Mouse (Mus musculus) cerebellum, adult 8-10 months (tissue): Measurements from ENCODE around the gene Zfp800.
A peak's percentile ranks its signal among the peaks of the same experiment; 100 is the strongest.

ENCODE experiments used
- DNase-seq: peaks from one replicate; pipeline ENCODE4 v3.0.0; 2022

Gene Zfp800

DNA sequence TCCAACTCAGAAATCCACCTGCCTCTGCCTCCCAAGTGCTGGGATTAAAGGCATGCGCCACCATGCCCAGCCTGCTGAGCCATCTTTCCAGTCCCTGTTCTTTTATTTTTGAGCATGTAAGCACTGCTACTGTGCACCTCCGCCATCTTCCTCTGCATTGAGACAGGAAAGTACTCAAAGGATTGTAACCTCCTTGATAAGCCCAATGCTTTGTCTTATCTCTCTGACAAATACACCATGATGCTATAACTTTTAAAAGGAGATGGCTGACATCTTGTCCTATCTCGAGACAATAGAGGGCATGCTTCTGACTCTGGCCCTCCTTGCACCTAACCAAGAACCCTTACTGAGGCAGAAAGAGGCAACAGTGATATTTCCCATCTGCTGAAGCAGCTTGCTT is 88.9 kb downstream of the Zfp800 start:
- no peak for DNase-seq

DNA sequence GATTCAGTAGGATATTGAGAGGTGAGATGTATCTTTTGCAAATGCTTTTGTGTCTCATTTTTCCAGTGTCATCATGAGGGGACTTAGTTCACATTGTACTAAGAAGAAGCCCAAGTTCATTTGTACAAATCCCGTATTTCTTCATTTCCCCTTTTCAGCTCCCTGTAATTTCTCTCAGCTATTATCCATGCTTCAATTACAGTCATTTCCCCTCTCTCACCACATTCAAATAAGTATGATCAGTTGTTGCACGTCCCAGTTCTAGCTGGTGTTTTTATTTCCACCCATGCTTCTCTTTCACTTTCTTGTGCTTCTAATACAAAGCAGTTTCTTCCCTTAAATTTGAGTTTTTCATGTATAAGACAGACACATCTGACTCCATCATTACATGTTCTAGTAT is 91.1 kb downstream of the Zfp800 start:
- no peak for DNase-seq

GRCm38 (mm10) chr6:28296306-28296705 is 101.5 kb downstream of the Zfp800 start:
- DNase-seq: no peak

- no peak for DNase-seq
These were observed 102.2 kb downstream of the Zfp800 start for GRCm38 (mm10) chr6:28295581-28295980.

DNA sequence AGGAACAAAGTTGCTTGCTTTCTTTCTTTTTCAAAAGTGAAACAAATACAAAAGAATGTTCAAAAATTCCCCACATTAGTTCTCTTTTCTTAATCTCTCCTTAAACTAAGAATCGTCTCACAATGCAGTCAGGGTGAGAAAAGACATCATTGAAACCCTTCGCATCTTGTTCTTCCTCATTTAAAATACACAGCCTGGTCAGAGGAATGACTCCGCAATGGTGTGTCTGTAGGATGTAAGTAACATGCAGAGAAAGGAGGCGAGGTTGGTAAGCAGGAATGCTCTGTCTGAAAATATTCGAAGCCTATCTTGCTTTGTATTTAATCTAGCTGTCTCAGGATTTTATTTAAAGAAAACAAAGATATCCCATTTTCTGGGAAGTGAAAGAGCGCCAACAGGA is 105.0 kb downstream of the Zfp800 start:
- no peak for DNase-seq

GRCm38 (mm10) chr6:28279886-28280285 is 117.9 kb downstream of the Zfp800 start:
- DNase-seq: peak; percentile 7

DNA sequence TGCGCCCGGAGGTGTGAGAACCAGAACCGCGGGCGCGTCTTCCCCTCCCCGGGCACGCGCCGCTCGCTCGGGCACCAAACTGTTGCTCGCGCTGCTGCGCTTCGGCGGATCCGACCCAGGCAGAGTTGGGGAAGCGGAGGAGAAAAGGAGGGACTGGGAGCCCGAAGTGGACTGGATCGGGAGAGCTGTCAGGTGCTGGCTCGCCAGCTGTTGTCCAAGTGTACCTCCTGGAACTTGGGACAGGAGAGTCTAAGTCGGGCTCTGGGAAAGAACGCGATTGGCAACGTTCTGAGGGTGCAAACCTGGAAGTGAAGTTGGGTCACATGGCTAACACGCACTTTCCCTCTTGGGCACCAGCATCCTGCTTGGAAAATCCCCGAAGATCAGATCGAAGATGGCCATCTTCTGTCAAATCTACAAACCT is 135.6 kb downstream of the Zfp800 start:
- DNase-seq: no peak

GRCm38 (mm10) chr6:28261307-28262197 is 136.3 kb downstream of the Zfp800 start:
- DNase-seq: peak; percentile 87

GRCm38 (mm10) chr6:28260425-28261191 is 137.2 kb downstream of the Zfp800 start:
- peak; percentile 21 for DNase-seq

GRCm38 (mm10) chr6:28259750-28260149 is 138.1 kb downstream of the Zfp800 start:
- DNase-seq: no peak

GRCm38 (mm10) chr6:28258440-28258839 is 139.4 kb downstream of the Zfp800 start:
- DNase-seq: no peak

DNA sequence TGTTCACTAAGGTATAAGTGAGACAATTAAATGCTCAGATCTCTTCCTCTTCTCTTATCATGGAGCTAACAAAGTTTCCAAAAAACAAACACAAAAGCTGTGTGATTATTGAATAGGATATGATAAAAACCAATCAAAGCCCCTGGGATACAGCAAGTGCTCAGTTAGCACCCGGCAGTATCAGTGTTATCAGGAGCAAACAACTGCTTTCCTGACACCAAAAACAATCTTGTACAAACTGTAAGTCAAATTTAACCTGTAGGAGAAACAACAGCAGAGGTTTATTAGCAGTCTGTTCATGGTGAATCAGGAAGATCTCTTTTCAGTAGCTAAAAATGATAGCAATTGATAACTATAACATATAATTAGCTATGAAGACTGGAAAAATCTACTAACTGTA is 140.0 kb downstream of the Zfp800 start:
- no peak for DNase-seq

- DNase-seq: no peak
These were observed 145.0 kb downstream of the Zfp800 start for GRCm38 (mm10) chr6:28252790-28253189.

DNA sequence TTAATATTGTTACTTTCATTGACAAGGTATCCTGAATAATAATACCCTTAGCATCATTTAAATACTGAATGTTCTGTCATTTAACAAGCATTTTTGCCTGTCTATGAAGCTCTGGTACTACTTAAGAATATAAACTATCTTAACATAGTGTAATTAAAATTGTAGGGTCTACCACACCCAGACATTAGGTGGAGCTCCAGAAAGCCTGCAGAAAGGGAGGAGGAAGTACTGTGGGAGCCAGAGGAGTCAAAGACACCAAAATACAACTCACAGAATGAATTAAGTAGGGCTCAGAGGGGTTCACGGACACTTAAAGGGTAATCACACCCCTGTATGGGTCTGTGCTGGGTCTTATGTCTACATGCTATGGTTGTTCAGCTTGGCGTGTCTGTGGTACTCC is 149.6 kb downstream of the Zfp800 start:
- DNase-seq: no peak

GRCm38 (mm10) chr6:28232618-28233361 is 165.0 kb downstream of the Zfp800 start:
- no peak for DNase-seq

DNA sequence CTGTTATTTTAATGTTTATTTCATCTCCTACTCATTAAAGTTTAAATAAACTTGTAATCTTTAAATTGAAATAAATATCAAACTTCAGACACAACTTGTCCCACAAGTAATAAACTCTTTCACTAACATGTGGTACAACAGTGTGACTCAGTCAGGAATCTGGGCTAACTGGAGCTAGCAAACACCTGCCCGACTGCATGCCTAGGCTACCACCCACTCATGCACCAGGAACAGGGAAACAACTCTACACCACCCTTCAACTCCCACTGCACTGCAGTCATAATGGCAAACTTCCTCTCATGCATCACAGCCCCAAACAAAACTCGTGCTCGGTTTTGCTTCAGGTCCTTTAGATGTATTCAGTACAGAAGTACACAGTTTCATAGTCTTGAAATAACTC is 169.7 kb downstream of the Zfp800 start:
- no peak for DNase-seq

GRCm38 (mm10) chr6:28221017-28221416 is 176.8 kb downstream of the Zfp800 start:
- no peak for DNase-seq

DNA sequence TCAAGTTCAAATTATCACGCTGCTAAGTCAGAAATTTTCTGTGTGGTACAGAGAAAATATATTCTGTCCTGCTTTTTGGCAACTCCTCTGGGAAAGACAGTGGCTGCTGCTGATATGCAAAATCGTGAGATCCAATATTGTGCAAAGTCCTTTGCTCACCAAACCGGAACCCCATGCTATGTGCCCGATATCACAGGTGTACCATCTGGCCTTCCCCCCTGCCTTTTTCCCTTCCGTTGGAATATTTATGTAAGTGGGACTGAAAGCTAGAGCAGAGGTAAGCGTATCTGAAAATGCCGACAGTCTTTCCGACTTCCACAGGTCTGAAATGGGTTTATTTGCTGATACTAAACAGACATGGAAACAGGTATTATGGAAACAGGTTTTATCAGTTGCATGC is 179.4 kb downstream of the Zfp800 start:
- DNase-seq: peak; percentile 43

DNA sequence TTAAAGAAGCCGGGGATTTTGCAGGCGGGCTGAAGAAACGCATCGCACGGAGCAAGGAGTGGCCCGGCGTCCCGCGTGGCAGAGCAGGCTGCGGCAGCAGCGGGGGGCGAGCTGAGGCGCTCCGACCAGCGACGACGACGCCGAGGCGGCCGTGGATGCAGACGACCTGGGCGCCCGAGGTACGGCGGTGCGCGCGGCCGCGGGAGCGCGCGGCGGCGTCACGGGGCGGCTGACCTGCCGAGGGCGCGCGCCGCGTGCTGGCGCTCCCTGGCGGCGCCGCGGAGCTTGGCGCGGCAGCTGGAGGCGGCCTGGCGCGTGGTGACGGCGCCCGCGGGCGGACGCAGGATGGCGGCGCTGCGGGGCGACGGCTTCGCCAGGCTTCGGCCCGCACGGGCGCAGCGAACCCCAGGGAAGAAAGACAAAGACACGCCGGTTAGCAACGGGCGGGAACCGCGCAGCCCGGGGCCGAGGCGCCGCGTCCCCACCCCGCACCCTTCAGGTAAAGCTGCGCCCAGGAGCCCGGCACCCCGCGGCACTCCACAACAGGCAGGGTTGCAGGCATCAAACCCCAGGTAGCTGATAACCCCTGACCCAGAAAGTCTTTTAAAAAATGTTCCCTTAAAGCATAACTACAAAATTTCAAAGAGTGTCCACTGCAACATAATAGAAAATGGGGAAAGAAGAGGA is 182.4 kb downstream of the Zfp800 start:
- peak; percentile 75 for DNase-seq

GRCm38 (mm10) chr6:28214658-28215267 is 183.0 kb downstream of the Zfp800 start:
- peak; percentile 27 for DNase-seq

- DNase-seq: no peak
These were observed 194.4 kb downstream of the Zfp800 start for GRCm38 (mm10) chr6:28203454-28203853.

GRCm38 (mm10) chr6:28202833-28203232 is 195.0 kb downstream of the Zfp800 start:
- DNase-seq: no peak
